Mouse (Mus musculus) bone marrow macrophage, adult 2 months (primary cell): ENCODE measurements around the gene Etfa. TPM values are rescaled to one million over a fixed set of nuclear protein-coding genes. Genes with fewer than 3 reads are reported as not detected.

Source experiments
- H3K27ac ChIP-seq: 2 replicates; pipeline ENCODE4 v1.5.1; 2012; ENCODE audit warnings: low read depth, low read length; ENCODE audit not compliant: insufficient read depth
- H3K4me1 ChIP-seq: 2 replicates; pipeline ENCODE4 v1.6.1; 2012; ENCODE audit warnings: low read length; ENCODE audit not compliant: control insufficient read depth, insufficient read depth
- H3K4me3 ChIP-seq: 2 replicates; pipeline ENCODE4 v1.5.1; 2012; ENCODE audit warnings: mild to moderate bottlenecking, low read length, moderate library complexity; ENCODE audit not compliant: insufficient read depth
- CTCF ChIP-seq: IDR thresholded peaks from 2 replicates; pipeline ENCODE4 v1.5.1; 2012; ENCODE audit warnings: low read depth, mild to moderate bottlenecking, low read length, moderate library complexity
- POLR2A ChIP-seq: IDR thresholded peaks from 2 replicates; pipeline ENCODE4 v1.6.1; 2012; ENCODE audit warnings: mild to moderate bottlenecking, low read depth, low read length, borderline replicate concordance
- polyA plus RNA-seq: library from polyadenylated mRNA; stranded (reverse); fragments of >200 nt; gene quantifications from 2 replicates; pipeline ENCODE4 v1.2.4, GENCODE M21; 2012; ENCODE audit not compliant: missing spikeins, insufficient read depth, insufficient read length

The Etfa gene
- polyA plus RNA-seq, 1 experiment = 70.5 TPM

GRCm38 (mm10) chr9:55511521-55511993, 486 bp downstream of the Etfa start:
- TF ChIP-seq POLR2A (no peak; the same call in 1 of the 2 replicates), CTCF (no peak)
- peak overlapping the region; percentile 94 for H3K4me3 ChIP-seq
- peak overlapping the region; percentile 87 for H3K27ac ChIP-seq
- peaks cover 5% of the 10 kb centered on the region; the same call in 1 of the 2 replicates for H3K4me1 ChIP-seq

- H3K4me1 ChIP-seq = peaks cover 5% of the 10 kb centered on the region; the same call in 1 of the 2 replicates
- no peak overlapping the region for H3K27ac ChIP-seq
- H3K4me3 ChIP-seq = peak overlapping the region; percentile 94
- TF ChIP-seq POLR2A (no peak), CTCF (no peak)
These were observed 1.3 kb downstream of the Etfa start for GRCm38 (mm10) chr9:55510651-55511235.

GRCm38 (mm10) chr9:55509731-55510130, 2.3 kb downstream of the Etfa start:
- Histone ChIP-seq H3K4me3 (no peak overlapping the region), H3K27ac (no peak overlapping the region), H3K4me1 (peaks cover 5% of the 10 kb centered on the region; the same call in 1 of the 2 replicates)
- TF ChIP-seq CTCF (no peak), POLR2A (no peak)

GRCm38 (mm10) chr9:55508701-55509100, 3.3 kb downstream of the Etfa start:
- peaks cover 5% of the 10 kb centered on the region; the same call in 1 of the 2 replicates for H3K4me1 ChIP-seq

GRCm38 (mm10) chr9:55507922-55508321, 4.1 kb downstream of the Etfa start:
- H3K4me1 ChIP-seq = peaks cover 5% of the 10 kb centered on the region; the same call in 1 of the 2 replicates
- no peak overlapping the region for H3K27ac ChIP-seq
- no peak overlapping the region for H3K4me3 ChIP-seq
- no peak for TF ChIP-seq CTCF
- TF ChIP-seq POLR2A = no peak

More at GRCm38 (mm10) chr9:55508701-55509100, 3.3 kb downstream of the Etfa start:
- Histone ChIP-seq H3K4me3 (no peak overlapping the region), H3K27ac (no peak overlapping the region)
- TF ChIP-seq POLR2A = no peak
- TF ChIP-seq CTCF = no peak

GRCm38 (mm10) chr9:55482116-55482515, 29.9 kb downstream of the Etfa start:
- Histone ChIP-seq H3K4me1 (no peaks in the 10 kb centered on the region), H3K27ac (no peak overlapping the region), H3K4me3 (no peak overlapping the region)
- no peak for TF ChIP-seq POLR2A
- TF ChIP-seq CTCF = no peak

- Histone ChIP-seq H3K4me3 (no peak overlapping the region), H3K27ac (no peak overlapping the region), H3K4me1 (peaks cover 5% of the 10 kb centered on the region)
- TF ChIP-seq CTCF = no peak
- TF ChIP-seq POLR2A = no peak
These were observed 33.3 kb downstream of the Etfa start for GRCm38 (mm10) chr9:55478699-55479098.

- H3K4me3 ChIP-seq = no peak overlapping the region
- no peak for TF ChIP-seq POLR2A
These were observed 36.0 kb downstream of the Etfa start for GRCm38 (mm10) chr9:55476084-55476483.

GRCm38 (mm10) chr9:55468397-55468796, 43.6 kb downstream of the Etfa start:
- Histone ChIP-seq H3K4me3 (no peak overlapping the region), H3K27ac (no peak overlapping the region), H3K4me1 (no peaks in the 10 kb centered on the region)
- no peak for TF ChIP-seq POLR2A
- no peak for TF ChIP-seq CTCF

More at GRCm38 (mm10) chr9:55476084-55476483, 36.0 kb downstream of the Etfa start:
- Histone ChIP-seq H3K4me1 (peaks cover 5% of the 10 kb centered on the region), H3K27ac (no peak overlapping the region)

GRCm38 (mm10) chr9:55453366-55453765, 58.7 kb downstream of the Etfa start:
- TF ChIP-seq CTCF (no peak), POLR2A (no peak)
- H3K4me3 ChIP-seq = no peak overlapping the region
- H3K27ac ChIP-seq = no peak overlapping the region
- H3K4me1 ChIP-seq = no peaks in the 10 kb centered on the region

- H3K27ac ChIP-seq = no peak overlapping the region
- TF ChIP-seq POLR2A = no peak
- TF ChIP-seq CTCF = no peak
- no peaks in the 10 kb centered on the region for H3K4me1 ChIP-seq
These were observed 59.1 kb downstream of the Etfa start for GRCm38 (mm10) chr9:55452906-55453305.

More at GRCm38 (mm10) chr9:55452906-55453305, 59.1 kb downstream of the Etfa start:
- H3K4me3 ChIP-seq = no peak overlapping the region
